Mouse (Mus musculus): ENCODE results near the gene Plxna4.

Plxna4 gene

GRCm38 (mm10) chr6:32346015-32346414 lies 242.0 kb downstream of the Plxna4 start:
- in situ Hi-C loops (cut with MboI), result no loop called here

DNA sequence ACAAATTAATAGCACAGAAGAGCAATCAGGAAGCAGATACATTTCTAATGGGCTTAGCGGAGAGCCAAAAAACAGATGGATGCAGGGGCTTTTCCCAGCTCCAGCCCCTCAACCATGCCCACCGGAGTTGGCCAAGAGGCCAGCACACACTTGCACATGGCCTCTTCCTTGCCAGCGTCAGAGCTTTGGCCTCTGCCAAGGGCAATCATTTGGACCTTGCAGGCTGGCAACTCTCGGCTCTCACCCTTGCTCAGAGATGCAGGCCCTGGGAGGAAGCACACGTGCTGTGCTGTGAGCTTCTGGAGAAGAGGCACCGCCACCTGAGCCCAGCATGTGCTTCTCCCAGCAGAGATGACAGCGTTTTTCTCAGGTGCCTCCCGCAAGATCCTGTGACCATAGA lies 245.3 kb downstream of the Plxna4 start:
- in situ Hi-C loops (cut with MboI), result no loop called here

- in situ Hi-C loops (cut with MboI), result no loop called here
Measured at GRCm38 (mm10) chr6:32342272-32342671, 245.7 kb downstream of the Plxna4 start.

- in situ Hi-C loops (cut with MboI), result no loop called here
Measured at GRCm38 (mm10) chr6:32338416-32338943, 249.5 kb downstream of the Plxna4 start.

DNA sequence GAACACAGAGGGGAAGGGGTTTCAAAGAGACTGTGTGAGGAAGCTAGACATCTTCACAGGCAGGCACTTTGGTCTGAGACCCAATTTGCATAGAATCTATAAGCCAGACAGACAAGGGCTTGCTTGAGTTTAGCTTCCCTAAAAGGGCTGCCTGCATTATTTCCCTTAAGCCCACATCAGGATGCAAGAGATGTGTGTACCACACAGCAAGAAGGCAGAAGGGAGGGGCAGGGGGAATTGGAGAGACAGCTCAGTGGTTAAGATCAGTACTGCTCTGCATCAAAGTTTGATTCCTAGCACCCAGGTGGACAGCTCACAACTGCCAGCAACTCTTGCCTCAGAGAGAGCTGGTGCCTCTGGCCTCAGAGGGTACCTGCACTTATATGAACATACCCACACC lies 256.7 kb downstream of the Plxna4 start:
- in situ Hi-C loops (cut with MboI), result no loop called here

- in situ Hi-C loops (cut with MboI), result no loop called here
Measured at GRCm38 (mm10) chr6:32330034-32330795, 257.8 kb downstream of the Plxna4 start.

- in situ Hi-C loops (cut with MboI), result no loop called here
Measured at GRCm38 (mm10) chr6:32328028-32328427, 260.0 kb downstream of the Plxna4 start.

- in situ Hi-C loops (cut with MboI), result no loop called here
Measured at GRCm38 (mm10) chr6:32327173-32327572, 260.8 kb downstream of the Plxna4 start.

GRCm38 (mm10) chr6:32326406-32326805 lies 261.6 kb downstream of the Plxna4 start:
- in situ Hi-C loops (cut with MboI), result no loop called here

- in situ Hi-C loops (cut with MboI), result no loop called here
Measured at GRCm38 (mm10) chr6:32325851-32326250, 262.1 kb downstream of the Plxna4 start.

DNA sequence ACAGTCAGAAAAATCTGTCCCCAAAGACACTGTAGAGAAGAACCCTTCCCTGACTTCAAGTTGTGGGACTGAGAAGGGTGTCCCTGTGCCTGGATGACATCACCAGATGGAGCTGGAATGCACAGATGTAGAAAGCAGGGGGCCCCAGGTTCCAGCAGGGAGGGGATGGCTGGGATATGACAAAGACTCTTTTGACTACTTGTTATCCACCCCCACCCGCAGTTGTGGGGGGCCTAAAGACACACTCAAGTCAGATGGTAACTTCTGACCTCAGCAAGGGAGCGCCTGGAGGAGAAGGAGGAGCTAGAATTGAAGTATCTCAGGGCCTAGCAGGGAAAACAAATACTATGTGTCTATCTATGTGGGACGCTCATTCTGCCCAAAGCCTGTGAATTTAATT lies 266.8 kb downstream of the Plxna4 start:
- in situ Hi-C loops (cut with MboI), result no loop called here

DNA sequence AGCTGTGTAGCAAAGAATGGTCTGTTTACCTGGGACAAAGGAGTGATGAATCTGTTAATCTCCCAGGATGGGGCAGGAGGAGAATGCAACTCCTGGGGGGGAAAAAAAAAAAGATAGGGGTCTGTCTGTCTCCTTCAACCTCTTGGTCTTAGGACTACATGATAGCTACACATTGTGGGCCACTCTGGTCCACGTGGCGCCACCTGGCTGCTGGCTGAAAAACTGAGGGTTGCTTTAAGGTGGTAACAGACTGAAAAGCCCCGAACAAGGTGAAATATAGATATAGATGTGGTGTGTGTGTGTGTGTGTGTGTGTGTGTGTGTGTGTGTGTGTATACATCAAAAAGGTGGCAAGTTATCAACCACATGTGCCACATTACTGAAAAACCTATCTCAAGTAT lies 267.7 kb downstream of the Plxna4 start:
- in situ Hi-C loops (cut with MboI), result no loop called here

GRCm38 (mm10) chr6:32317470-32317869 lies 270.5 kb downstream of the Plxna4 start:
- in situ Hi-C loops (cut with MboI), result no loop called here

GRCm38 (mm10) chr6:32315011-32315450 lies 273.0 kb downstream of the Plxna4 start:
- in situ Hi-C loops (cut with MboI), result no loop called here

GRCm38 (mm10) chr6:32309147-32309546 lies 278.8 kb downstream of the Plxna4 start:
- in situ Hi-C loops (cut with MboI), result no loop called here

GRCm38 (mm10) chr6:32300611-32301010 lies 287.4 kb downstream of the Plxna4 start:
- in situ Hi-C loops (cut with MboI), result no loop called here

DNA sequence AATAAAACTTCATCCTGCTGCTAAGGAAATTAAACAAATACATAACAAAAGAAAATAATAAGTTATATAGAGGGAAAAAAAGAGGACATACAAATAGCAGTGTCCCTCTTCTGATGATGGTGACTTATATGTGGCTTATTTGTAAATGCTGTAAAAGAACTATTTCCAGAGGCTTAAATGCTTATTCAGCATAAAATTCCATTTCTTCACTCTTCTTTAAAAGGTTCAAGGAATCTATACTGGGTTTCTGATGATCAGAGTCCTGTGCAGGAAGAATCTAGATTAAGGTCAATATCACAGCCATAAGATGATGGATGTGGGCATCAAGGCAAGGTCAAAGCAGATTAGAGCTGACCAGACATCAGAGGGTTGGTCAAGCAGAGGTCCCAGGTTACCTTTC lies 306.5 kb downstream of the Plxna4 start:
- in situ Hi-C loops (cut with MboI), result no loop called here

GRCm38 (mm10) chr6:32280728-32281127 lies 307.3 kb downstream of the Plxna4 start:
- in situ Hi-C loops (cut with MboI), result no loop called here

DNA sequence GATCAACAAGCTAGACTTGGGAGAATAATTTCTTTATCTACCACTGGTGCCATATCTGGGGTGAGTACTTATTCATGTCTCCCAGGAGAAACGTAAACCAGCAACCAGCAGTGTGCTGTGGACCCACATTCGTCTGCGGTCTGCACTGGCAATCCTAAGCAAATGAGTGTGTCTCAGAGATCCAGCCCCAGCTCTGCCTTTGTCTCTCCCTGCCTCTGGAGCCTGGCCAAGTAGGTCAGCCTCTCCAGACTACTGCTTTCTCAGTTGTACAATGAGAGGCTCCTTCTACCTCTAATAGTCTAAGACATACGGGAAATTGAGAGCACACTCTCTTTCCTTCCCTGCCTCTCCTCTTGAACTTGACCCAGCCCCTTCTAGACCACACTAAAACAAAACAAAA lies 316.5 kb downstream of the Plxna4 start:
- in situ Hi-C loops (cut with MboI), result no loop called here

GRCm38 (mm10) chr6:32266085-32266484 lies 321.9 kb downstream of the Plxna4 start:
- in situ Hi-C loops (cut with MboI), result no loop called here

GRCm38 (mm10) chr6:32261339-32261738 lies 326.7 kb downstream of the Plxna4 start:
- in situ Hi-C loops (cut with MboI), result no loop called here

DNA sequence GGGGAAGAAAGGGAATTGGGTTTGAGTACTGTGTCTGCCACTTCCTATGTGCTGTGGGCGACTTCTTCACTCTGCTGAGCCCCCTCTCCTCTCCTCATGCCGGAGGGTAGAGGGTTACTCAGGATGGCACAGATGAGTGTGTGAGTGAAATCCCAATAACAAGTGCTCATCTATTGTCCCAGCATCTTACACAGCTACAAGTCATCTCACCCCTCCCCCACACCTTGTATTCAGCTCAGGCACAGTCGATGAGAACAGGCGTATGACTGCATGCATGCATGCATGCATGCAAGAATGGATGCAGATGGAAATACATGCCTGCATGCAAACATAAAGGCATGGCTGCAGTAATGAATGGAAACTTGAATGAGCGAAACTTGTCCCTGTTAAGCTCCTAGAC lies 327.7 kb downstream of the Plxna4 start:
- in situ Hi-C loops (cut with MboI), result no loop called here

DNA sequence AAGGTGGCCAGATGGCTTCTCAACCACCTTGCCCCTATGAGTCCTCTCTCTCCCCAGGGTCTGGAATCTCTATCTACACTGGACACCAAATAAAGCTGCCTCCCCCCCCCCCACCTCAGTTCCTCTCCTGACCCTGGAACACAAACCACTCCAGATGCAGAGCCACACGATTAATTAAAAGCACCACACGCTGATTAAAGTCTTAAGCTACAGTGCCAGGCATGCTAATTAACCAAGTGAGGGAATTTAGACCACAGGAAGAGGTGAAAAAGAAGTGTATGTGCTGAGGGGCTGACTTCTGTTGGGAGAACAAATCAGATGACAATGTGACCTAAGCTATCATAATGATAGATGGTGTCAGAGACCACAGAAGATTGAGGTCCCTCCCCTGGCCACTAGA lies 332.8 kb downstream of the Plxna4 start:
- in situ Hi-C loops (cut with MboI), result no loop called here

DNA sequence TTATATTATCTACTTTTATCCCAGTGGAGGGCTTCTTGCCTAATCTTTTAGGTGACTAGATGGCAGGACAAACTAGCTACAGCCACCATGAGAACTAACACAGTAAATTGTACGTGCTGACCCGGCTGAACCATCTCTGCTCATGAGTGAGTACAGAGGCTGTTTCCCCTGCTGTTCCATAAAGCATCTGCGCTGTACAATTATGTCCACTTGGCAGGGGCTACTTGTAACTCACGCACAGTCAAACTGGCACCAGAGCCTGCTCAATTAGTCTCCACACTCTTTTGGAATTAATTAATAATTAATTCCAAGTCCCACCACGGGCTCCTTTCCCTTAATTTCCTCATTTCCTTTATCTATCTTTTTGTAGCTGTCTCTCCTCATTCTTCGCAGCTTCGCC lies 335.8 kb downstream of the Plxna4 start:
- in situ Hi-C loops (cut with MboI), result no loop called here
